Mouse (Mus musculus) liver, postnatal 0 days (tissue): ENCODE measurements around the gene Ska2. TPM values are rescaled to one million over a fixed set of nuclear protein-coding genes. Genes with fewer than 3 reads are reported as not detected.

ENCODE experiments used
- ATAC-seq: fragments of 200-750 bp; cut with Nextera tagmentation; 2 replicates; pipeline ENCODE4 v1.8.0; 2017; ENCODE audit warnings: mild to moderate bottlenecking, moderate library complexity
- DNase-seq: peaks from one replicate; pipeline ENCODE4 v3.0.0-alpha.2; 2016
- H3K27ac ChIP-seq: fragments of 300-500 bp; sonication (generic); 2 replicates; pipeline ENCODE4 v1.5.1; 2014; ENCODE audit warnings: antibody characterized with exemption, moderate library complexity, mild to moderate bottlenecking, low read depth
- H3K27me3 ChIP-seq: fragments of 300-500 bp; sonication (generic); 2 replicates; pipeline ENCODE4 v1.6.1; 2014; ENCODE audit warnings: low read length, control low read depth, mixed read lengths; ENCODE audit not compliant: insufficient read depth
- H3K36me3 ChIP-seq: fragments of 300-500 bp; sonication (generic); replicated peaks from 2 replicates; pipeline ENCODE4 v1.6.1; 2014; ENCODE audit warnings: mild to moderate bottlenecking, control low read depth, low read length, moderate library complexity, mixed read lengths; ENCODE audit not compliant: insufficient read depth
- H3K4me1 ChIP-seq: fragments of 300-500 bp; sonication (generic); 2 replicates; pipeline ENCODE4 v1.6.1; 2014; ENCODE audit warnings: antibody characterized with exemption, mild to moderate bottlenecking, control low read depth; ENCODE audit not compliant: insufficient read depth
- H3K4me2 ChIP-seq: fragments of 300-500 bp; sonication (generic); 2 replicates; pipeline ENCODE4 v1.6.1; 2014; ENCODE audit warnings: low read depth, mild to moderate bottlenecking, low read length, moderate library complexity, mixed read lengths
- H3K4me3 ChIP-seq: fragments of 300-500 bp; sonication (generic); 2 replicates; pipeline ENCODE4 v1.5.1; 2014; ENCODE audit warnings: low read depth, low read length
- H3K9ac ChIP-seq: fragments of 300-500 bp; sonication (generic); replicated peaks from 2 replicates; pipeline ENCODE4 v1.6.1; 2014; ENCODE audit warnings: mild to moderate bottlenecking, moderate library complexity
- H3K9me3 ChIP-seq: fragments of 300-500 bp; sonication (generic); 2 replicates; pipeline ENCODE4 v1.6.1; 2016; ENCODE audit warnings: mild to moderate bottlenecking, control low read depth, low read length, mixed read lengths
- CTCF ChIP-seq: sonication (generic); IDR thresholded peaks from 2 replicates; pipeline ENCODE4 v1.5.1; 2016; ENCODE audit warnings: antibody characterized with exemption, low read depth
- EP300 ChIP-seq: IDR thresholded peaks from 2 replicates; pipeline ENCODE4 v1.6.1; 2016; ENCODE audit warnings: antibody characterized with exemption, low read depth, mild to moderate bottlenecking
- WGBS: fragments of 180-500 bp; shearing (Covaris S2); extraction: QIAGEN DNeasy Blood & Tissue Kit; methylation state at CpG from one replicate; pipeline ENCODE4 v1.1.7; 2014; ENCODE audit not compliant: insufficient replicate concordance; 5-methylcytosine and 5-hydroxymethylcytosine counted together
- polyA plus RNA-seq: library from polyadenylated mRNA; unstranded; fragments of >200 nt; fragmentation: Nextera tagmentation; extraction: Ambion mirVana; gene quantifications from 2 replicates; pipeline ENCODE4 v1.2.1, GENCODE M21; 2015

The Ska2 gene
- polyA plus RNA-seq, 1 experiment from 2014 or later, result 11.1 TPM

DNA sequence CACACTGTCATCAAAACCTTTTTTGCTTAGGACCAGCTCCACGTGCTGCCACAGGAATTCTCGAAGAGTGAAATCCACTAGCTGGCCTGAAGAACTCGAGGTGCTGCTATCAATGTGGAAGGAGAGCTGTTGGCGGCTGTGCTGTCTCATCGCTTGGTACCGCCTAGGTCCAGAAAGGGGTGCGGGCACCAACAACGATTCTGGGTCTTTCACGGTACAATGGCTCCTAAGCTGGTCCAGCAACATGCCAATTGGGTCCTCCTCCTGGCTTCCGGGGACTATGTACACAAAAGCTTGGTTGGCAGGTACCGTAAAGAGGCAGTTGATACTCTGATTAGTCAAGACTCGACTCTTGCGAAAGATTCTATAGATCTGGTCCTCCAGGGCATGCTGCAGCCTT lies 23.6 kb upstream of the Ska2 start:
- 73% methylated on average over 13 of the region's 13 CpGs for WGBS
- H3K27ac ChIP-seq, result no peak overlapping the region

DNA sequence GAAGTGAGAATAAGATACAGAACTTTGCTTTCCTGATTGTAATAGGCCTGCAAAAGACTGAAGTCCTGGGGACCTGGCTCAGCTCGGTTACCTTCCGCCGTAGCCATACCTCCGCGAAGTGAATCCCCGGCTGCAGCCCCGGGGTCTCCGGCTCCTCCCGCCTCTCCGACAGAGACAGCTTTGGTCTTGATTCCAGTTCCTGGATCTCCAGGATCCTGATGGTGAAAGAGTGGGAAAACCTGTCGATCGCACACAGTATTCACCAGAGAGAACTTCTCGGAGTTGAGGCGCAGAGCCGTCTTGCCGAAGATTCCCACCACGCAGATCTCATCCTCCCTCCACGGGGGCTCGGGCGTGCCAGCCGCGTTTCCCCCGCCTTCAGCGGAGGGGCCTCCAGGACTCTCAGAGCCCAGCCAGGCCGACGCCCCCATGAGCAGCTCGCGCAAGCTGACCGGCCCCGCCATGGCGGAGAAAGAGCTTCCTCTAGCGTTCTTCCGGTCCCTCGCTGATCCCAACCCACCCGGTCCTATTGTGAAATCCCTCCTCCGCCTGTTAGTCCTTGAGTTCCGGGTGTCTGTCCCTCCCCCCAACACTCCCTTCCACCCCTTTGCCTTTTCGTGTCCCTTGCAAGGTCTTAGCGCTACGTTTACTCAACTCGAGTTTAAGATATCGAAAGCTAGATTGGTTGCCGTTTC lies 22.6 kb upstream of the Ska2 start, which contains the start of gene Smg8:
Gene Smg8 (minus strand): TSS at position 485 of the 695 bp plus-strand sequence.
- DNase-seq, result peak; percentile 85
- H3K27ac ChIP-seq, result peak within 1 kb of the TSS; percentile 71
- no peaks in the 10 kb centered on the region for H3K9me3 ChIP-seq
- peak within 1 kb of the TSS; percentile 95 for H3K4me2 ChIP-seq
- peak within 1 kb of the TSS; percentile 96 for H3K9ac ChIP-seq
- peak within 1 kb of the TSS; percentile 98 for H3K4me3 ChIP-seq
- peaks cover 18% of the 10 kb centered on the region for H3K4me1 ChIP-seq
- under 1% methylated on average over 43 of the region's 43 CpGs for WGBS
- ATAC-seq, result peak; percentile 93
- no peaks in the 10 kb centered on the region for H3K27me3 ChIP-seq
- TF ChIP-seq EP300, result no peak
- TF ChIP-seq CTCF, result no peak
- H3K36me3 ChIP-seq, result peaks cover 24% of the 10 kb centered on the region

More for the DNA sequence above, 23.6 kb upstream of the Ska2 start:
- Histone ChIP-seq H3K4me2 (peak overlapping the region; percentile 95), H3K9me3 (no peaks in the 10 kb centered on the region), H3K9ac (peak overlapping the region; percentile 96; the same call in 1 of the 2 replicates), H3K36me3 (peaks cover 21% of the 10 kb centered on the region), H3K4me1 (peaks cover 18% of the 10 kb centered on the region), H3K27me3 (no peaks in the 10 kb centered on the region), H3K4me3 (peak overlapping the region; percentile 98)
- TF ChIP-seq EP300, result no peak
- TF ChIP-seq CTCF, result no peak
- ATAC-seq, result no peak
- DNase-seq, result peak; percentile 18

DNA sequence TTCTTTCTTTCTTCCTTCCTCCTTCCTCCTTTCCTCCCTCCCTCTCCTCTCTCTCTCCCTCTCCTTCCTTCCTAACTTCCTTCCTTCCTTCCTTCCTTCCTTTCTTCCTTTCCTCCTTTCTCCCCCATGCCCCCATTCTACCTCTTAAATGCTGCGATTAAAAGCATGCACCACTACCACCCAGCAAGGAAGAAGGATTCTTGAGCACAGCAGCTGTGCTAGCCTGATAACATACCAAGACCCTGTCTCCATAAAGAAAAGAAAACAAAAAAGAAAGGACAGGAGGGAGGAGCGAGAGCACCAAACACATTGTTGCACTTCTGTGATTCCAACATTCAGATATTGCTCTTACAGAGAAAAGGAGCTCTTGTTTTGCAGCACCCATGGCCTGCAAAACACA lies 21.9 kb upstream of the Ska2 start:
- Histone ChIP-seq H3K4me2 (peak overlapping the region; percentile 95), H3K9ac (peak overlapping the region; percentile 96), H3K27me3 (no peaks in the 10 kb centered on the region), H3K9me3 (no peaks in the 10 kb centered on the region), H3K4me1 (peaks cover 18% of the 10 kb centered on the region), H3K4me3 (peak overlapping the region; percentile 98), H3K36me3 (peaks cover 25% of the 10 kb centered on the region), H3K27ac (peak overlapping the region; percentile 71; the same call in 1 of the 2 replicates)
- DNase-seq, result no peak
- peak; percentile 41; the same call in 1 of the 2 replicates for ATAC-seq
- WGBS, result 35% methylated on average over 2 of the region's 2 CpGs
- no peak for TF ChIP-seq CTCF
- no peak for TF ChIP-seq EP300

DNA sequence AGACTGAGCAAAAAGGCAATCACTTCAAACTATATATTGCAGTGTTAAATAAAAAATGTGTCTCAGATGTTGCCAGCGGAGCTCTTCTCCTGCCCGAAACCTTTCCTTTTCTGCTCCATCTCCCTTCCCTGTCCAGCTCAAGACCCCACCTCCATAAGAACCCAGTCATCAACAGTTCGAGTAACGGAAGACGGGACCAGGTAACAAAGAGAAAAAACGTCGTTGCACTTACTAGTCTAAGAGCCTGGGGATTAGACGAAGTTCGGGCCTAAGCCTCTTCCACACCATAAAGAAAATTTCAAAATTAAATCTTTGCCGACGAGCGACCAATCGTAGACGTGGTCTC lies 652 bp upstream of the Ska2 start, which contains the start of gene Prr11:
Gene Prr11 (minus strand): TSS at position 300 of the 346 bp plus-strand sequence.
- H3K9me3 ChIP-seq, result no peaks in the 10 kb centered on the region
- H3K27me3 ChIP-seq, result no peaks in the 10 kb centered on the region
- H3K27ac ChIP-seq, result peak within 1 kb of the TSS; percentile 84
- DNase-seq (no peak), ATAC-seq (no peak)
- no peak for TF ChIP-seq EP300
- TF ChIP-seq CTCF, result no peak
- peak within 1 kb of the TSS; percentile 87 for H3K4me3 ChIP-seq
- peak within 1 kb of the TSS; percentile 92 for H3K9ac ChIP-seq
- H3K36me3 ChIP-seq, result peaks cover 40% of the 10 kb centered on the region
- H3K4me2 ChIP-seq, result peak within 1 kb of the TSS; percentile 94
- under 1% methylated on average over 14 of the region's 14 CpGs for WGBS
- H3K4me1 ChIP-seq, result peaks cover 6% of the 10 kb centered on the region; the same call in 1 of the 2 replicates

GRCm38 (mm10) chr11:87109519-87110171 lies 611 bp downstream of the Ska2 start:
- H3K4me2 ChIP-seq, result peak overlapping the region; percentile 94
- peaks cover 6% of the 10 kb centered on the region; the same call in 1 of the 2 replicates for H3K4me1 ChIP-seq
- ATAC-seq (no peak), DNase-seq (peak; percentile 49)
- H3K9ac ChIP-seq, result peak overlapping the region; percentile 92
- WGBS, result under 1% methylated on average over 42 of the region's 42 CpGs
- no peaks in the 10 kb centered on the region for H3K9me3 ChIP-seq
- peak overlapping the region; percentile 87 for H3K4me3 ChIP-seq
- H3K27ac ChIP-seq, result peak overlapping the region; percentile 84
- peaks cover 42% of the 10 kb centered on the region for H3K36me3 ChIP-seq
- TF ChIP-seq EP300 (no peak), CTCF (no peak)
- H3K27me3 ChIP-seq, result no peaks in the 10 kb centered on the region

DNA sequence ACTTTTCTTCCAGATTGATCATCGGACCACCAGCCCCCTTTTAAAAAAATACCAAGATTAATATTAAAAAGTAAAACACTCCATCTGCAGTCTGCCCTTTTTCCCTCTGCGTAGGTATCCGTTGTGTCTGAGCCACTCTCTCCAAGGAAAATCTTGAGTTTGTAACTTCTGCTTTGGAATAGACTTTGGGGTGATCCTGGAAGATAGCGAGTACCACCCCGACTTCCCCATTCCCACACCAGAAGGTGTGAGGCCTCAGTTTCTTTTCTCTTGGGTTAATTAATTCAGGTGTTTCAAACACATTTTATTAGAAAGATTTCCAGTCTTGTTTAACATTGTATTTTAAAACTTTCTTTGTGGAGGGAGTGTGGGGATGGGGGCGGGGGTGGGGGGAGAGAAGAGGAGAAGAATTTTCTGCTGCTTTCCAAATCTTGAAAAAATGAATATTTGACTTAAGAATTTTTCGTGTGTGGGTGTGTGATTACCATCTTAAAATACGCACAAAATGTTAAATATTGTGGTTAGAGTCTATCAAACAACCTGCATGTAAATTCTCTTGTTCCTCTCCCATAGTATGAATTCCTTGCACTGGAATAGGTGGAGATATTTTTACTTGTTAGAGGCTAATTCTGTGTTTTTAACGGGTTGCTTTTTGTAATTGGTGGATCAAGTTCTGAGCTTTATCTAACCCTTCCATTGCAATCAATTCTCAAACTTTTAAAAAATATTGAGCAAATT lies 1.3 kb downstream of the Ska2 start:
- WGBS, result 7% methylated on average over 9 of the region's 9 CpGs
- no peaks in the 10 kb centered on the region for H3K9me3 ChIP-seq
- peak overlapping the region; percentile 94 for H3K4me2 ChIP-seq
- H3K36me3 ChIP-seq, result peaks cover 43% of the 10 kb centered on the region
- no peaks in the 10 kb centered on the region for H3K27me3 ChIP-seq
- H3K4me3 ChIP-seq, result peak overlapping the region; percentile 87
- TF ChIP-seq EP300 (no peak), CTCF (no peak)
- ATAC-seq, result no peak
- peak overlapping the region; percentile 92 for H3K9ac ChIP-seq
- DNase-seq, result no peak
- H3K27ac ChIP-seq, result peak overlapping the region; percentile 55; the same call in 1 of the 2 replicates
- peaks cover 6% of the 10 kb centered on the region; the same call in 1 of the 2 replicates for H3K4me1 ChIP-seq
